Mouse (Mus musculus) ZHBTc4 (cell line): ENCODE measurements at regions not wholly inside any gene's neighbourhood (a gene's known extent, or its start where the extent isn't known, plus 50 kb on each side); places are given as distances from the start of the nearest gene placed in this dataset.

ENCODE experiments used
- DNase-seq: peaks from one replicate; pipeline ENCODE4 v3.0.0-alpha.2; 2011; ENCODE audit warnings: low read depth, low spot score

GRCm38 (mm10) chr14:101997535-101997934 is 267.8 kb downstream of the Lmo7 start:
- DNase-seq: no peak

GRCm38 (mm10) chr14:101984401-101984800 is 254.6 kb downstream of the Lmo7 start:
- DNase-seq: no peak
